In genomic region chr10:43953942-43954341, GRCm38 (mm10) we compare ENCODE assay signal across 9 mouse cellular contexts. TPM values are rescaled to one million over a fixed set of nuclear protein-coding genes. Genes with fewer than 3 reads are reported as not detected.
DNase-seq lines count a peak whose midpoint lies in the region; ATAC-seq lines count a peak whose summit lies in the region.
"Had no signal": no experiment of that assay in that cellular context is flagged by ENCODE, and none has a peak within 500 bp of the region (broad histone marks: within the 10 kb centered on the region; RNA-seq: fewer than 3 reads in every experiment).

No protein-coding gene starts in this region.

- no peak overlapping the region for H3K4me2 ChIP-seq in midbrain, embryonic 14.5 days (ENCODE audit: low read length)

- H3K4me1 ChIP-seq in midbrain, embryonic 14.5 days (ENCODE audit: control insufficient read depth, insufficient read depth, low read length): no peaks in the 10 kb centered on the region

- peak; percentile 66; the same call in 1 of the 2 replicates for ATAC-seq in midbrain, embryonic 14.5 days (ENCODE audit: low FRiP score, low TSS enrichment)

- H3K27me3 ChIP-seq in midbrain, embryonic 14.5 days (ENCODE audit: control insufficient read depth, insufficient read depth, low read length): no peaks in the 10 kb centered on the region

- no peaks in the 10 kb centered on the region for H3K36me3 ChIP-seq in midbrain, embryonic 14.5 days (ENCODE audit: control insufficient read depth, insufficient read depth, low read length)

- intact Hi-C loops in left cerebral cortex, postnatal 10 days (cut with DNase I): loop anchor here (2.0 to 10.0 kb wide), 3 partner anchors 117 to 278 kb away; no protein-coding TSS in a partner anchor

- H3K4me3 ChIP-seq in midbrain, embryonic 14.5 days (replicated peaks; ENCODE audit: low read depth, low read length): no peak overlapping the region
- H3K4me3 ChIP-seq: megakaryocyte, embryonic 14.5 days had no signal

- H3K9ac ChIP-seq in midbrain, embryonic 14.5 days (replicated peaks; ENCODE audit: low read length): no peak overlapping the region

- DNase-seq in heart, adult 18-20 months: peak; percentile 41 to 68
- no peak for DNase-seq in heart, adult 11 months
- DNase-seq in ZHBTc4 (ENCODE audit: low read depth, low spot score): peak; percentile 80
- peak; percentile 89 for DNase-seq in embryo, embryonic 10 days (ENCODE audit: low spot score)
- peak; percentile 69 for DNase-seq in heart, postnatal 4 days
- DNase-seq in left cerebral cortex, postnatal 10 days (ENCODE audit: extremely low spot score in 1 of 2, low spot score in 2 of 2): peak; percentile 41 to 49
- peak; percentile 91 for DNase-seq in midbrain, embryonic 14.5 days
- DNase-seq in spleen, adult 18-20 months: peak; percentile 18 to 52

- no peaks in the 10 kb centered on the region for H3K9me3 ChIP-seq in midbrain, embryonic 14.5 days (ENCODE audit: control insufficient read depth, low read length)
- H3K9me3 ChIP-seq: megakaryocyte, embryonic 14.5 days had no signal

- H3K27ac ChIP-seq in midbrain, embryonic 14.5 days (replicated peaks; ENCODE audit: low read depth, low read length): no peak overlapping the region

RNA-seq across cellular contexts. Expression of gene Rtn4ip1, which starts 52.3 kb away (rescaled TPM):
- 10 to 100 TPM; 66.6 to 69.8 TPM for total RNA-seq in heart, adult 18-20 months (2021)
- 10 to 100 TPM; 36.3 to 37.9 TPM for total RNA-seq in heart, postnatal 4 days (2021)
- 10 to 100 TPM; 12.3 to 12.4 TPM for total RNA-seq in left cerebral cortex, postnatal 10 days (2021)
- polyA plus RNA-seq in midbrain, embryonic 14.5 days (2014; fragmentation: Nextera tagmentation; extraction: Ambion mirVana): 11.3 and 16.2 TPM in 2 replicates

RNA-seq across cellular contexts. Expression of gene Qrsl1, which starts 52.4 kb away (rescaled TPM):
- total RNA-seq in heart, adult 18-20 months (2021): 10 to 100 TPM; 25.8 to 33.3 TPM
- total RNA-seq in heart, postnatal 4 days (2021): 10 to 100 TPM; 30.0 to 31.3 TPM
- total RNA-seq in left cerebral cortex, postnatal 10 days (2021): 10 to 100 TPM; 15.8 to 16.1 TPM
- polyA plus RNA-seq in midbrain, embryonic 14.5 days (2014; fragmentation: Nextera tagmentation; extraction: Ambion mirVana): 24.2 and 24.8 TPM in 2 replicates
